ENCODE assay signal across 16 mouse cellular contexts in the genomic region with DNA sequence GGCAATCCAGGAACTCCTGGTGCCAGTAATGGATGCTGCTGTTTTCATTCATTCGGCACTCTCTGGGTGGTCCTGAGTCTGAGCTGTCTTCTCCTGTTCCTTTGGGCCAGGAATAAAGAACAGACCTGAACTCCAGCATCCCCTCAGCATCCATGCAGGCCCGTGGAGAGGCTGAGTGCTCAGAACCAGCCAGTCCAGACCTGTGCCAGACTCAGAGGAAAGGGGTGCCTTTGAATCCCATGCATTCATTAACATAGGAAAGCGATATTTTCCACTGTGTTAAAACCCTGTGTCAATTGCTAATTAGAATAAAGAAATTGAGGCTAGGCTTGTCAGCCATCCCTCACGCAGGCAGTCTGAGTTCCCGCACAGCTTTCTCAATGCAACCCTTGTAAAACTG. TPM values are rescaled to one million over a fixed set of nuclear protein-coding genes. Genes with fewer than 3 reads are reported as not detected.
DNase-seq lines count a peak whose midpoint lies in the region; ATAC-seq lines count a peak whose summit lies in the region.
"Had no signal": no experiment of that assay in that cellular context is flagged by ENCODE, and none has a peak within 500 bp of the region (broad histone marks: within the 10 kb centered on the region; RNA-seq: fewer than 3 reads in every experiment).

No protein-coding gene starts in this region.

- H3K4me2 ChIP-seq in hindbrain, embryonic 13.5 days: no peak overlapping the region
- H3K4me2 ChIP-seq in midbrain, embryonic 12.5 days (replicated peaks): no peak overlapping the region
- no peak overlapping the region for H3K4me2 ChIP-seq in neural tube, embryonic 15.5 days
- H3K4me2 ChIP-seq: liver, embryonic 12.5 days had no signal

- WGBS in hindbrain, embryonic 13.5 days: 35% methylated on average over 5 of the region's 5 CpGs
- WGBS in midbrain, embryonic 12.5 days: 40% methylated on average over 5 of the region's 5 CpGs
- WGBS in neural tube, embryonic 15.5 days: 26% methylated on average over 5 of the region's 5 CpGs

- no peaks in the 10 kb centered on the region for H3K36me3 ChIP-seq in hindbrain, embryonic 13.5 days
- H3K36me3 ChIP-seq in midbrain, embryonic 12.5 days: no peaks in the 10 kb centered on the region
- no peaks in the 10 kb centered on the region for H3K36me3 ChIP-seq in neural tube, embryonic 15.5 days
- H3K36me3 ChIP-seq: liver, embryonic 12.5 days had no signal

- no peaks in the 10 kb centered on the region for H3K27me3 ChIP-seq in hindbrain, embryonic 13.5 days
- peaks cover 11% of the 10 kb centered on the region; the same call in 1 of the 2 replicates for H3K27me3 ChIP-seq in midbrain, embryonic 12.5 days
- no peaks in the 10 kb centered on the region for H3K27me3 ChIP-seq in neural tube, embryonic 15.5 days (replicated peaks)

- H3K4me1 ChIP-seq in hindbrain, embryonic 13.5 days (replicated peaks): peaks cover 15% of the 10 kb centered on the region
- peaks cover 18% of the 10 kb centered on the region for H3K4me1 ChIP-seq in midbrain, embryonic 12.5 days
- H3K4me1 ChIP-seq in neural tube, embryonic 15.5 days: peaks cover 10% of the 10 kb centered on the region

- H3K9me3 ChIP-seq in hindbrain, embryonic 13.5 days: no peaks in the 10 kb centered on the region
- no peaks in the 10 kb centered on the region for H3K9me3 ChIP-seq in midbrain, embryonic 12.5 days
- H3K9me3 ChIP-seq in neural tube, embryonic 15.5 days (replicated peaks): no peaks in the 10 kb centered on the region
- H3K9me3 ChIP-seq: liver, embryonic 12.5 days had no signal

- H3K4me3 ChIP-seq in hindbrain, embryonic 13.5 days: no peak overlapping the region
- H3K4me3 ChIP-seq in midbrain, embryonic 12.5 days: no peak overlapping the region
- no peak overlapping the region for H3K4me3 ChIP-seq in neural tube, embryonic 15.5 days (replicated peaks)
- H3K4me3 ChIP-seq: gastrocnemius, adult 2 months; layer of hippocampus, adult 2 months; liver, embryonic 12.5 days had no signal

- peak; percentile 16 for DNase-seq in heart, adult 11 months
- DNase-seq in heart, adult 8-10 months (ENCODE audit: low spot score): no peak
- DNase-seq in adrenal gland, postnatal 25 days: no peak
- DNase-seq in lung, postnatal 25 days (ENCODE audit: low spot score): no peak
- DNase-seq: adrenal gland, postnatal 36 days; cerebellum, adult 9-11 months; embryo, embryonic 11 days; gastrocnemius, adult 2 months; heart, adult 18-20 months; thymus, postnatal 36 days had no signal

- H3K27ac ChIP-seq in hindbrain, embryonic 13.5 days: peak overlapping the region; percentile 23; the same call in 1 of the 2 replicates
- H3K27ac ChIP-seq in midbrain, embryonic 12.5 days (replicated peaks): 0 out of 2 replicates have a peak overlapping the region, but pooled peaks have one; percentile 6
- 0 out of 2 replicates have a peak overlapping the region, but pooled peaks have one; percentile 33 for H3K27ac ChIP-seq in neural tube, embryonic 15.5 days (replicated peaks)
- H3K27ac ChIP-seq: gastrocnemius, adult 2 months; layer of hippocampus, adult 2 months; liver, embryonic 12.5 days had no signal

- H3K9ac ChIP-seq in hindbrain, embryonic 13.5 days: no peak overlapping the region
- H3K9ac ChIP-seq in midbrain, embryonic 12.5 days (replicated peaks): no peak overlapping the region
- H3K9ac ChIP-seq in neural tube, embryonic 15.5 days (replicated peaks): no peak overlapping the region
- H3K9ac ChIP-seq: liver, embryonic 12.5 days had no signal

- peak; percentile 81 for ATAC-seq in hindbrain, embryonic 13.5 days (ENCODE audit: low FRiP score)
- ATAC-seq in midbrain, embryonic 12.5 days (ENCODE audit: low FRiP score, low read depth): no peak; the same call in 1 of the 2 replicates
- peak; percentile 77 for ATAC-seq in neural tube, embryonic 15.5 days (ENCODE audit: low FRiP score)
- no peak for ATAC-seq in megakaryocyte-erythroid progenitor cell, adult 5-6 weeks (replicated peaks; ENCODE audit: low FRiP score, low TSS enrichment, poor library complexity, severe bottlenecking)
- ATAC-seq: liver, embryonic 12.5 days had no signal

RNA-seq across cellular contexts. Expression of a gene that starts 37.6 kb away (rescaled TPM):
- total RNA-seq in heart, adult 8-10 months (2022): under 1 TPM in 2 of 4 experiments, not detected in 2; 0.16 to 0.53 TPM
- polyA plus RNA-seq in hindbrain, embryonic 13.5 days (2015; fragmentation: Nextera tagmentation; extraction: Ambion mirVana): 7.9 and 8.6 TPM in 2 replicates
- polyA plus RNA-seq in midbrain, embryonic 12.5 days (2016; fragmentation: Nextera tagmentation; extraction: Ambion mirVana): 3.9 and 6.7 TPM in 2 replicates
- 9.6 and 10.0 TPM in 2 replicates for polyA plus RNA-seq in neural tube, embryonic 15.5 days (2015; fragmentation: Nextera tagmentation; extraction: Ambion mirVana)
- total RNA-seq in adrenal gland, postnatal 25 days (2021): 10.8 and 22.8 TPM in 2 replicates
- total RNA-seq in megakaryocyte-erythroid progenitor cell, adult 5-6 weeks (2014; fragmentation: Nextera tagmentation): 3.1 and 14.2 TPM in 2 replicates
- total RNA-seq in megakaryocyte-erythroid progenitor cell, adult 5-6 weeks (2017): 1.4 TPM in 1 of 2 replicates, not detected in the other
- polyA plus RNA-seq: liver, embryonic 12.5 days had no signal

Comparison
In these comparisons a context has a peak if more than half of its experiments do, and no peak if none do; other contexts are left out.
1. ATAC-seq: peak in hindbrain, embryonic 13.5 days (single experiment) and neural tube, embryonic 15.5 days (single experiment); none in midbrain, embryonic 12.5 days (single experiment) and megakaryocyte-erythroid progenitor cell, adult 5-6 weeks (single experiment).
2. Peak in every context shown above with its lines, with median percentiles within 50 percentile points of each other: H3K27ac ChIP-seq.